Mouse (Mus musculus) lung, embryonic 15.5 days (tissue): Measurements from ENCODE around the gene Gm20518. TPM values are rescaled to one million over a fixed set of nuclear protein-coding genes. Genes with fewer than 3 reads are reported as not detected.
A peak's percentile ranks its signal among the peaks of the same experiment; 100 is the strongest.

Experiments
- ATAC-seq: fragments of 200-750 bp; cut with Nextera tagmentation; 2 replicates; pipeline ENCODE4 v1.8.0; 2017; ENCODE audit warnings: moderate number of reproducible peaks, borderline replicate concordance; ENCODE audit not compliant: low FRiP score, low TSS enrichment; ENCODE audit errors: extremely low read depth
- H3K27ac ChIP-seq: fragments of 300-500 bp; sonication (generic); 2 replicates; pipeline ENCODE4 v1.5.1; 2015; ENCODE audit warnings: moderate library complexity, mild to moderate bottlenecking, inconsistent platforms
- H3K27me3 ChIP-seq: fragments of 300-500 bp; sonication (generic); 2 replicates; pipeline ENCODE4 v1.6.1; 2015; ENCODE audit warnings: inconsistent platforms
- H3K36me3 ChIP-seq: fragments of 300-500 bp; sonication (generic); 2 replicates; pipeline ENCODE4 v1.6.1; 2015; ENCODE audit warnings: inconsistent platforms
- H3K4me1 ChIP-seq: fragments of 300-500 bp; sonication (generic); 2 replicates; pipeline ENCODE4 v1.6.1; 2015; ENCODE audit warnings: inconsistent platforms
- H3K4me2 ChIP-seq: fragments of 300-500 bp; sonication (generic); 2 replicates; pipeline ENCODE4 v1.6.1; 2015; ENCODE audit warnings: inconsistent platforms, mild to moderate bottlenecking, moderate library complexity
- H3K4me3 ChIP-seq: fragments of 300-500 bp; sonication (generic); 2 replicates; pipeline ENCODE4 v1.5.1; 2015; ENCODE audit warnings: mild to moderate bottlenecking, inconsistent platforms
- H3K9ac ChIP-seq: fragments of 300-500 bp; sonication (generic); 2 replicates; pipeline ENCODE4 v1.6.1; 2015; ENCODE audit warnings: inconsistent platforms
- H3K9me3 ChIP-seq: fragments of 300-500 bp; sonication (generic); 2 replicates; pipeline ENCODE4 v1.6.1; 2016; ENCODE audit warnings: inconsistent platforms
- WGBS: fragments of 180-500 bp; shearing (Covaris S2); methylation state at CpG from one replicate; pipeline ENCODE4 v1.1.7; 2015; 5-methylcytosine and 5-hydroxymethylcytosine counted together
- polyA plus RNA-seq: library from polyadenylated mRNA; unstranded; fragments of >200 nt; fragmentation: Nextera tagmentation; extraction: Ambion mirVana; gene quantifications from 2 replicates; pipeline ENCODE4 v1.2.1, GENCODE M21; 2015

The Gm20518 gene
- polyA plus RNA-seq, 1 experiment from 2014 or later = 0.16 TPM

- no peak overlapping the region for H3K9ac ChIP-seq
- H3K36me3 ChIP-seq = no peaks in the 10 kb centered on the region
- no peak for ATAC-seq
- H3K4me2 ChIP-seq = no peak overlapping the region
- H3K27me3 ChIP-seq = no peaks in the 10 kb centered on the region
- peaks cover 24% of the 10 kb centered on the region for H3K4me1 ChIP-seq
- H3K9me3 ChIP-seq = no peaks in the 10 kb centered on the region
- WGBS = 52% methylated on average over 3 of the region's 3 CpGs
- no peak overlapping the region for H3K27ac ChIP-seq
- no peak overlapping the region for H3K4me3 ChIP-seq
These were observed 1.1 kb upstream of the Gm20518 start for GRCm38 (mm10) chr16:17892606-17893005.

DNA sequence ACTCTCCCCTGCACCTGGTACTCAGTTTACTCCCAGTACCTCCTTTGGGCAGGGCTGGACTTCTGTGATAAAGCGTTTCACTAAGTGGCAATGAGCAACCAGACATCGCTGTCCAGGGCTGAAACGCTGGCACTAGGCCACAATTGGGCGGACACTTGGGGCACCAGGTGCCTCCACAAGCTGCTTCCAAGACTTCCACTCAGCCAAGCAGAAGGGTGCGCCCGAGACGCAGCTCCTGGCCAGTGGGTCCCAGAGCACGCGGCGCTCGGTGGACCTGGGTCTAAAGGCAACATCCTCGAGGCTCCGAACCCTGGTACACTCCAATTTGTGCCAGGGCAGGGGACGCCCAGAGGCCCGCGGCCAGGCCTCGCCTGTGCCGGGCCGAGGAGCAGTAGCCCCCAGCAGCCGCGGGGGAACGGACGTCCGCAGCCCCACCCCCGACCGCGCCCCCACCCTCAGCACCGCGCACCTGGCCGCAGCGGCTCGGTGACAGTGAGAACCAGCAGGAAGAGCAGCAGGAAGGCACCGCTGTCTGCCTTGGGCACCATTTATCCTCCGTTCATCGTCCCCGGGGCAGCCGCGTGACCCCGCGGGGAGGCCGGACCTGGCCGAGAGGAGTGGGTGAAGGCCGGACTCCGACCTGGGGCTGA, 429 bp downstream of the Gm20518 start:
- Histone ChIP-seq H3K27ac (peak overlapping the region; percentile 92), H3K4me1 (peaks cover 24% of the 10 kb centered on the region), H3K4me3 (peak overlapping the region; percentile 74), H3K27me3 (no peaks in the 10 kb centered on the region), H3K9ac (peak overlapping the region; percentile 90), H3K4me2 (peak overlapping the region; percentile 75), H3K36me3 (no peaks in the 10 kb centered on the region), H3K9me3 (no peaks in the 10 kb centered on the region)
- WGBS = under 1% methylated on average over 44 of the region's 44 CpGs
- ATAC-seq = peak; percentile 67

DNA sequence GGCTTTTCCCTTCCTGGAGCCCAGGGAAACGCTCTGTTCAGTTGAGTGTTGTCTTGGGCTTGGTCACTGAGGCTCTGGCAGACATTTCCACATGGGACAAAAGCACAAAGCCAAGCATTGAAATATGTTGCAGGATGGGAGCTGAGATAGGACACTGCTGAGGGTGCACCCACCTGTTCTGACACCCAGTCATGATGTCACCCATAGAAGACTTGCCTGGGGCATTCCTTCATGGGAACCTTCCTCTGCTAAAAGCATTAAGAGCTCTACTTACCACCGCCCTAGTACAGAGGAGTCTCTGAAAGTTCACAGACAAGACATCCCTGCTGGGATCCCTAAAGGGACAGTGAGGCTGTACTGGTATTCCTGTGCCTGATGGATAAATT, 1.1 kb downstream of the Gm20518 start:
- no peaks in the 10 kb centered on the region for H3K9me3 ChIP-seq
- H3K36me3 ChIP-seq = no peaks in the 10 kb centered on the region
- H3K27me3 ChIP-seq = no peaks in the 10 kb centered on the region
- H3K9ac ChIP-seq = peak overlapping the region; percentile 90
- peaks cover 24% of the 10 kb centered on the region for H3K4me1 ChIP-seq
- no peak for ATAC-seq
- 40% methylated on average over 2 of the region's 2 CpGs for WGBS
- H3K4me2 ChIP-seq = peak overlapping the region; percentile 75
- peak overlapping the region; percentile 74 for H3K4me3 ChIP-seq
- no peak overlapping the region for H3K27ac ChIP-seq

- 81% methylated on average over 6 of the region's 6 CpGs for WGBS
- no peak for ATAC-seq
These were observed 1.7 kb downstream of the Gm20518 start for GRCm38 (mm10) chr16:17889689-17890341.

GRCm38 (mm10) chr16:17884116-17884515, 7.4 kb downstream of the Gm20518 start:
- Histone ChIP-seq H3K4me2 (no peak overlapping the region), H3K9me3 (no peaks in the 10 kb centered on the region), H3K4me1 (peaks cover 11% of the 10 kb centered on the region; the same call in 1 of the 2 replicates), H3K27ac (no peak overlapping the region), H3K27me3 (no peaks in the 10 kb centered on the region), H3K9ac (no peak overlapping the region), H3K36me3 (no peaks in the 10 kb centered on the region), H3K4me3 (no peak overlapping the region)
- no peak for ATAC-seq
- 70% methylated on average over 6 of the region's 6 CpGs for WGBS

More at GRCm38 (mm10) chr16:17889689-17890341, 1.7 kb downstream of the Gm20518 start:
- Histone ChIP-seq H3K27me3 (no peaks in the 10 kb centered on the region), H3K9ac (no peak overlapping the region), H3K4me2 (peak overlapping the region; percentile 75), H3K36me3 (no peaks in the 10 kb centered on the region), H3K27ac (no peak overlapping the region), H3K4me1 (peaks cover 24% of the 10 kb centered on the region), H3K9me3 (no peaks in the 10 kb centered on the region), H3K4me3 (peak overlapping the region; percentile 74)

DNA sequence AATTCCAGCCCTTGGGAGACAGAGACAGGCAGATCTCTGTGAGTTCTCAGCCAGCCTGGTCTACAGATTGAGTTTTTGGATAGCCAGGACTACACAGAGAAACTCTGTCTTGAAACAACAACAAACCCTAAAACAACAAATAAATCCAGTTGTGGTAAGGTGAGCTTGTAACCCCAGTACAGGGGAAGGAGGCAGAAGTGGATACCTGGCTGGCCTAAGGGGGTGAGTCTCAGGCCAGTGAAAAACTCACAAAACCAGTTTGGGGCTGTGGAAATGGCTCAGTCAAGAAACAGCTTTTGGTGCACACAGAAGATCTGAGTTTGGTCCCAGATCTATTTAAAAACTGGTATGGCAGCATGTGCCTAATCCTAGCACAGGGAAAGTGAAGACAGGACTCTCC, 9.3 kb downstream of the Gm20518 start:
- no peak for ATAC-seq
- no peaks in the 10 kb centered on the region for H3K27me3 ChIP-seq

DNA sequence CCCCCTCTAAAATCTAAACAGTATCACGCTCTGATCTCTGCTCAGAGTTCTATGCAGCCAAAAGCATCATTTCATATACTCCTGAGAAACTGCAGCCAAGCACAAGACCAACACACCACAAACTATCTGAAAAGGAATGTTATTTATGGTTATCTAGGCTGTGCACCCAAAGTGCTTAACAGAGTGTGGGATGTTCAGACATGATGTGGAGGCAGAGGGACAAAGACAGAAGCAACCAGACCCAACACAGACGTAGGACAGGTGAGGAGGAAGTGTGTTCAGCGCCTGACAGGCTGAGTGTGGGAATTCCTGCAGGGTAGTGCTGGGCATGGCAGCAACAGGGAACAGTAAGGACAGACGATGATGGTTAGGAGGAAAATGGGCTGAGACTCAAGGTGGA, 11.9 kb downstream of the Gm20518 start:
- H3K4me3 ChIP-seq = no peak overlapping the region
- H3K4me2 ChIP-seq = no peak overlapping the region
- H3K4me1 ChIP-seq = peaks cover 11% of the 10 kb centered on the region; the same call in 1 of the 2 replicates
- ATAC-seq = no peak
- no peaks in the 10 kb centered on the region for H3K9me3 ChIP-seq
- no peaks in the 10 kb centered on the region for H3K36me3 ChIP-seq
- no peaks in the 10 kb centered on the region for H3K27me3 ChIP-seq
- H3K27ac ChIP-seq = no peak overlapping the region
- 80% methylated on average over 4 of the region's 4 CpGs for WGBS
- H3K9ac ChIP-seq = no peak overlapping the region

More for the DNA sequence above, 9.3 kb downstream of the Gm20518 start:
- H3K9ac ChIP-seq = no peak overlapping the region
- no peaks in the 10 kb centered on the region for H3K9me3 ChIP-seq
- H3K27ac ChIP-seq = no peak overlapping the region
- H3K36me3 ChIP-seq = no peaks in the 10 kb centered on the region
- H3K4me2 ChIP-seq = no peak overlapping the region
- peaks cover 11% of the 10 kb centered on the region; the same call in 1 of the 2 replicates for H3K4me1 ChIP-seq
- no peak overlapping the region for H3K4me3 ChIP-seq

- no peak overlapping the region for H3K4me2 ChIP-seq
- no peak overlapping the region for H3K4me3 ChIP-seq
- no peak overlapping the region for H3K27ac ChIP-seq
- H3K9me3 ChIP-seq = no peaks in the 10 kb centered on the region
- H3K9ac ChIP-seq = no peak overlapping the region
- peaks cover 17% of the 10 kb centered on the region for H3K36me3 ChIP-seq
- WGBS = 91% methylated on average over 1 of the region's 1 CpGs
- H3K27me3 ChIP-seq = no peaks in the 10 kb centered on the region
- no peak for ATAC-seq
- no peaks in the 10 kb centered on the region for H3K4me1 ChIP-seq
These were observed 15.4 kb downstream of the Gm20518 start for GRCm38 (mm10) chr16:17876096-17876495.

DNA sequence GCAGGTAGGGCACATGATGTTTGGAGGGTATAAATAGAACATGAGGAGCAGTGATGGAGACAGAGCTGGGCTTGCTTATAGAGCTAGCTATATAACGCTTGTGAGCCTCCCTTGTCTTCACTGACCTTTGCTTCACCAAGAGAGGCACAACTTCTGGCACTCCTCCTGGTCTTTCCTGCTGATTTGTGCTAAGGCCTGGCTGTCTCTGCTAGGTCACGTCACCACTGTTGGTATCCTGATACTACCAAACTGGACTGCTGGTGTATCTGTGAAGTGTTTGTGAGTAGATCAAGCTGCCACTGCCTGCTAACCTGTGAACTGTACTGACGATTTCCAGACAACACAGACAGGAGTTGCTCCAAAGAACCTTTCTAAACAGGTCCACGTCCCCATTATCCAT, 16.3 kb downstream of the Gm20518 start:
- 69% methylated on average over 4 of the region's 4 CpGs for WGBS
- H3K9ac ChIP-seq = no peak overlapping the region
- H3K4me3 ChIP-seq = no peak overlapping the region
- no peaks in the 10 kb centered on the region for H3K27me3 ChIP-seq
- H3K4me1 ChIP-seq = no peaks in the 10 kb centered on the region
- H3K9me3 ChIP-seq = no peaks in the 10 kb centered on the region
- ATAC-seq = no peak
- H3K4me2 ChIP-seq = no peak overlapping the region
- peaks cover 26% of the 10 kb centered on the region for H3K36me3 ChIP-seq
- H3K27ac ChIP-seq = no peak overlapping the region

DNA sequence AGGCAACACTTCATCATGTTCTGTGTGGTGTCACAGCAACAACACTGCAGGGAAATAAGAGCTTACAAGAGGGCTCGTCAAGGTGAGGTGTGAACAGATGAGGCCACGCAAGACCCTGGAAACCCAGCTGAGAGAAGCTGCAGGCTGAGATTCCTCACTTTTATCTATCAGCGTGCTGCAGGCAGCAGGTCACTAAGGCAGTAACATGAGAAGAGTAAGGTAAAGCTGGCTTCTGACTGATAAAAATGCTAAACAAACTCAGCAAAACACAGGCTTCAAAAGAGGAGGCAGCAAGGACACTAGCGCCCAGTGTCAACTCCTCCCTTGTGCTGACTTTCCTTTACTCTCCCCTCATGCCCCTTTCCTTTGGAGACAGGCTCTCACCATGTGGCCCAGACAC, 18.5 kb downstream of the Gm20518 start:
- no peak overlapping the region for H3K27ac ChIP-seq
- no peaks in the 10 kb centered on the region for H3K27me3 ChIP-seq
- H3K36me3 ChIP-seq = peaks cover 29% of the 10 kb centered on the region
- H3K9ac ChIP-seq = no peak overlapping the region
- 41% methylated on average over 4 of the region's 4 CpGs for WGBS
- no peaks in the 10 kb centered on the region for H3K4me1 ChIP-seq
- H3K9me3 ChIP-seq = no peaks in the 10 kb centered on the region
- H3K4me2 ChIP-seq = no peak overlapping the region
- no peak for ATAC-seq
- H3K4me3 ChIP-seq = no peak overlapping the region

- no peak overlapping the region for H3K4me3 ChIP-seq
- H3K4me2 ChIP-seq = no peak overlapping the region
- no peak overlapping the region for H3K9ac ChIP-seq
- no peaks in the 10 kb centered on the region for H3K9me3 ChIP-seq
- WGBS = 57% methylated on average over 5 of the region's 5 CpGs
- no peaks in the 10 kb centered on the region for H3K27me3 ChIP-seq
- no peak for ATAC-seq
- H3K4me1 ChIP-seq = no peaks in the 10 kb centered on the region
- H3K36me3 ChIP-seq = peaks cover 29% of the 10 kb centered on the region
- no peak overlapping the region for H3K27ac ChIP-seq
These were observed 20.2 kb downstream of the Gm20518 start for GRCm38 (mm10) chr16:17871248-17871647.

DNA sequence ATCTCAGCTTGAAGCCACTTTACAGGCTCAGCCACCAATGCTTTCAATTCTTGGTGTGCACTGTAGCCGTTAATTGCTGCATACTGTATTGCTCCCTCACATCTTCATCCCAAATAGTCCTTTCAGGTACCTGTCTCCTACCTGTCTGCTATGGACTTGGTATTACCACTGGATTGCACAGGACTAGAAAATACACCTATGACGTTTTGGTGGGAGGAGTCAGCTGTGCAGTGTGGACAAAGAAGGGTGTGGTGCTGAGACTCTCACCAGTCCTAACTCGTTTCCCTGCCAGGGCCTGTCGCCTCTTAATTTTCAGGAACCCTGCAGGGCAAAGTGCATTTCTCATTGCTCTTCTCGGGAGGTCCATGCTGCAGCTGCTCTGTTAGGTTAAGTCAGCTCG, 25.7 kb downstream of the Gm20518 start:
- Histone ChIP-seq H3K4me3 (no peak overlapping the region), H3K4me1 (no peaks in the 10 kb centered on the region), H3K27ac (no peak overlapping the region), H3K9me3 (no peaks in the 10 kb centered on the region), H3K9ac (no peak overlapping the region), H3K4me2 (no peak overlapping the region), H3K27me3 (no peaks in the 10 kb centered on the region), H3K36me3 (peaks cover 19% of the 10 kb centered on the region)
- 69% methylated on average over 6 of the region's 6 CpGs for WGBS
- ATAC-seq = no peak
